Mouse (Mus musculus) forebrain, embryonic 10.5 days (tissue): ENCODE results near the gene Hecw2. TPM values are rescaled to one million over a fixed set of nuclear protein-coding genes. Genes with fewer than 3 reads are reported as not detected.

ENCODE experiments used
- DNase-seq: peaks from one replicate; pipeline ENCODE4 v3.0.0-alpha.2; 2017; ENCODE audit warnings: low spot score; ENCODE audit errors: extremely low spot score
- H3K27ac ChIP-seq: fragments of 300-500 bp; sonication (generic); 2 replicates; pipeline ENCODE4 v1.5.1; 2016; ENCODE audit warnings: mild to moderate bottlenecking
- H3K27me3 ChIP-seq: fragments of 300-500 bp; sonication (generic); 2 replicates; pipeline ENCODE4 v1.6.1; 2016; ENCODE audit warnings: mild to moderate bottlenecking; ENCODE audit not compliant: poor library complexity, severe bottlenecking
- H3K36me3 ChIP-seq: fragments of 300-500 bp; sonication (generic); replicated peaks from 2 replicates; pipeline ENCODE4 v1.6.1; 2016; ENCODE audit warnings: mild to moderate bottlenecking, moderate library complexity
- H3K4me1 ChIP-seq: fragments of 300-500 bp; sonication (generic); 2 replicates; pipeline ENCODE4 v1.6.1; 2016
- H3K4me3 ChIP-seq: fragments of 300-500 bp; sonication (generic); 2 replicates; pipeline ENCODE4 v1.5.1; 2016; ENCODE audit warnings: mild to moderate bottlenecking, moderate library complexity
- H3K9me3 ChIP-seq: fragments of 300-500 bp; sonication (generic); 2 replicates; pipeline ENCODE4 v1.6.1; 2016; ENCODE audit warnings: mild to moderate bottlenecking, moderate library complexity
- WGBS: fragments of 180-500 bp; shearing (Covaris S2); methylation state at CpG from one replicate; pipeline ENCODE4 v1.1.7; 2016; 5-methylcytosine and 5-hydroxymethylcytosine counted together
- polyA plus RNA-seq: library from polyadenylated mRNA; unstranded; fragments of >200 nt; fragmentation: Nextera tagmentation; extraction: Ambion mirVana; gene quantifications from 2 replicates; pipeline ENCODE4 v1.2.1, GENCODE M21; 2016

Hecw2 gene
- polyA plus RNA-seq, 1 experiment from 2014 or later = 3.2 TPM

GRCm38 (mm10) chr1:53906175-53906574, 288.8 kb downstream of the Hecw2 start:
- WGBS = 86% methylated on average over 3 of the region's 3 CpGs

GRCm38 (mm10) chr1:53900416-53900815, 294.6 kb downstream of the Hecw2 start:
- 90% methylated on average over 2 of the region's 2 CpGs for WGBS
- no peaks in the 10 kb centered on the region for H3K4me1 ChIP-seq
- H3K27ac ChIP-seq = no peak overlapping the region
- H3K9me3 ChIP-seq = no peaks in the 10 kb centered on the region
- no peak overlapping the region for H3K4me3 ChIP-seq
- DNase-seq = no peak
- H3K27me3 ChIP-seq = no peaks in the 10 kb centered on the region
- no peaks in the 10 kb centered on the region for H3K36me3 ChIP-seq

More at GRCm38 (mm10) chr1:53906175-53906574, 288.8 kb downstream of the Hecw2 start:
- no peaks in the 10 kb centered on the region for H3K9me3 ChIP-seq
- no peaks in the 10 kb centered on the region for H3K27me3 ChIP-seq
- H3K4me3 ChIP-seq = no peak overlapping the region
- H3K4me1 ChIP-seq = no peaks in the 10 kb centered on the region
- no peak overlapping the region for H3K27ac ChIP-seq
- H3K36me3 ChIP-seq = no peaks in the 10 kb centered on the region
- DNase-seq = no peak

- Histone ChIP-seq H3K4me3 (no peak overlapping the region), H3K36me3 (no peaks in the 10 kb centered on the region), H3K4me1 (peaks cover 5% of the 10 kb centered on the region; the same call in 1 of the 2 replicates), H3K27ac (no peak overlapping the region), H3K9me3 (no peaks in the 10 kb centered on the region), H3K27me3 (no peaks in the 10 kb centered on the region)
- 91% methylated on average over 5 of the region's 5 CpGs for WGBS
- no peak for DNase-seq
These were observed 300.7 kb downstream of the Hecw2 start for GRCm38 (mm10) chr1:53894299-53894698.

- H3K36me3 ChIP-seq = no peaks in the 10 kb centered on the region
- H3K27me3 ChIP-seq = no peaks in the 10 kb centered on the region
- H3K4me1 ChIP-seq = peaks cover 4% of the 10 kb centered on the region; the same call in 1 of the 2 replicates
- no peak for DNase-seq
- WGBS = 59% methylated on average over 3 of the region's 3 CpGs
- H3K27ac ChIP-seq = no peak overlapping the region
- no peak overlapping the region for H3K4me3 ChIP-seq
- H3K9me3 ChIP-seq = no peaks in the 10 kb centered on the region
These were observed 304.6 kb downstream of the Hecw2 start for GRCm38 (mm10) chr1:53890380-53890779.

- H3K9me3 ChIP-seq = no peaks in the 10 kb centered on the region
- no peaks in the 10 kb centered on the region; the same call in 1 of the 2 replicates for H3K4me1 ChIP-seq
- no peak overlapping the region for H3K27ac ChIP-seq
- H3K36me3 ChIP-seq = no peaks in the 10 kb centered on the region
- no peaks in the 10 kb centered on the region for H3K27me3 ChIP-seq
- WGBS = 93% methylated on average over 3 of the region's 3 CpGs
- DNase-seq = no peak
- H3K4me3 ChIP-seq = no peak overlapping the region
These were observed 305.2 kb downstream of the Hecw2 start for GRCm38 (mm10) chr1:53889806-53890205.

- Histone ChIP-seq H3K36me3 (no peaks in the 10 kb centered on the region), H3K4me3 (no peak overlapping the region), H3K4me1 (peaks cover 4% of the 10 kb centered on the region; the same call in 1 of the 2 replicates), H3K9me3 (no peaks in the 10 kb centered on the region), H3K27ac (no peak overlapping the region), H3K27me3 (no peaks in the 10 kb centered on the region)
- 73% methylated on average over 2 of the region's 2 CpGs for WGBS
- no peak for DNase-seq
These were observed 312.5 kb downstream of the Hecw2 start for GRCm38 (mm10) chr1:53882480-53882879.

- Histone ChIP-seq H3K9me3 (no peaks in the 10 kb centered on the region), H3K4me1 (no peaks in the 10 kb centered on the region), H3K4me3 (no peak overlapping the region), H3K27me3 (no peaks in the 10 kb centered on the region), H3K36me3 (no peaks in the 10 kb centered on the region), H3K27ac (no peak overlapping the region)
- DNase-seq = no peak
- 89% methylated on average over 5 of the region's 5 CpGs for WGBS
These were observed 319.0 kb downstream of the Hecw2 start for GRCm38 (mm10) chr1:53875919-53876318.

- DNase-seq = no peak
- 87% methylated on average over 2 of the region's 2 CpGs for WGBS
- no peaks in the 10 kb centered on the region for H3K27me3 ChIP-seq
These were observed 327.7 kb downstream of the Hecw2 start for GRCm38 (mm10) chr1:53867316-53867715.

GRCm38 (mm10) chr1:53866374-53866902, 328.5 kb downstream of the Hecw2 start:
- 15% methylated on average over 3 of the region's 3 CpGs for whole genome bisulfite sequencing
- Histone ChIP-seq H3K4me3 (no peak overlapping the region), H3K27me3 (no peaks in the 10 kb centered on the region), H3K27ac (0 out of 2 replicates have a peak overlapping the region, but pooled peaks have one; percentile 36), H3K36me3 (no peaks in the 10 kb centered on the region), H3K4me1 (peaks cover 15% of the 10 kb centered on the region), H3K9me3 (no peaks in the 10 kb centered on the region)
- DNase-seq = peak; percentile 17

More at GRCm38 (mm10) chr1:53867316-53867715, 327.7 kb downstream of the Hecw2 start:
- Histone ChIP-seq H3K9me3 (no peaks in the 10 kb centered on the region), H3K4me1 (peaks cover 15% of the 10 kb centered on the region), H3K4me3 (no peak overlapping the region), H3K36me3 (no peaks in the 10 kb centered on the region), H3K27ac (peak overlapping the region; percentile 36; the same call in 1 of the 2 replicates)

- no peaks in the 10 kb centered on the region for H3K9me3 ChIP-seq
- H3K4me1 ChIP-seq = peaks cover 15% of the 10 kb centered on the region
- H3K27ac ChIP-seq = no peak overlapping the region
- H3K4me3 ChIP-seq = no peak overlapping the region
- WGBS = 91% methylated on average over 3 of the region's 3 CpGs
- H3K36me3 ChIP-seq = no peaks in the 10 kb centered on the region
- DNase-seq = no peak
- no peaks in the 10 kb centered on the region for H3K27me3 ChIP-seq
These were observed 330.9 kb downstream of the Hecw2 start for GRCm38 (mm10) chr1:53864046-53864445.

GRCm38 (mm10) chr1:53860611-53861010, 334.4 kb downstream of the Hecw2 start:
- Histone ChIP-seq H3K4me3 (no peak overlapping the region), H3K36me3 (no peaks in the 10 kb centered on the region), H3K4me1 (no peaks in the 10 kb centered on the region), H3K27me3 (no peaks in the 10 kb centered on the region), H3K27ac (no peak overlapping the region), H3K9me3 (no peaks in the 10 kb centered on the region)
- no peak for DNase-seq
- WGBS = 92% methylated on average over 3 of the region's 3 CpGs

- no peaks in the 10 kb centered on the region for H3K27me3 ChIP-seq
- H3K36me3 ChIP-seq = no peaks in the 10 kb centered on the region
- H3K4me1 ChIP-seq = no peaks in the 10 kb centered on the region
- no peak overlapping the region for H3K4me3 ChIP-seq
- H3K27ac ChIP-seq = no peak overlapping the region
- DNase-seq = no peak
- H3K9me3 ChIP-seq = no peaks in the 10 kb centered on the region
These were observed 335.8 kb downstream of the Hecw2 start for GRCm38 (mm10) chr1:53859175-53859574.

GRCm38 (mm10) chr1:53856501-53857103, 338.4 kb downstream of the Hecw2 start:
- DNase-seq = no peak
- Histone ChIP-seq H3K36me3 (no peaks in the 10 kb centered on the region), H3K4me1 (no peaks in the 10 kb centered on the region), H3K4me3 (no peak overlapping the region), H3K9me3 (no peaks in the 10 kb centered on the region), H3K27ac (no peak overlapping the region), H3K27me3 (no peaks in the 10 kb centered on the region)
- 93% methylated on average over 7 of the region's 7 CpGs for WGBS
